Mouse (Mus musculus) urinary bladder, postnatal 4 days (tissue): ENCODE measurements around the gene Crispld2.
A peak's percentile ranks its signal among the peaks of the same experiment; 100 is the strongest.

ENCODE experiments used
- DNase-seq, 2 experiments: peaks; one replicate each; pipeline ENCODE4 v3.0.0; 2021 to 2022; ENCODE audit warnings: low spot score in 2 of 2

The Crispld2 gene

DNA sequence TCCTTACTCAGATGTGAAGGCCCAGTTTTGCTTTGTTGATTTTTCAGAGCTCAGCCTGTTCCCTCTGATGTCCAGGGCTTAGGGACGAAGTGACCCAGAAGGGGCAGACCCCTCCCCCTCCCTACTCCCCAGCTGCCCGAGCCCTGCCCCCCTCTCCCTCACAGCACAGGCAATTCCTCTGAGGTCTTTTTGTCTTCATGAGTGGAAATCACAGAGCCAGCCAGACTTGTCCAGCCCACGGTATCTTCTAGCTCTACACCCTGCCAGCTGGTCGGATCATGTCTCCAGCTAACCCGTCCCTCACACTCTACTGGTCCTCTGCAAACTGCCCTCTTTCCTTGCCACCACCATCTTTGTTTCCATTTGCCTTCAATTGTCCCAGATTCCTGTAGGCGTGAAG is 42.2 kb downstream of the Crispld2 start:
- DNase-seq, result no peak

DNA sequence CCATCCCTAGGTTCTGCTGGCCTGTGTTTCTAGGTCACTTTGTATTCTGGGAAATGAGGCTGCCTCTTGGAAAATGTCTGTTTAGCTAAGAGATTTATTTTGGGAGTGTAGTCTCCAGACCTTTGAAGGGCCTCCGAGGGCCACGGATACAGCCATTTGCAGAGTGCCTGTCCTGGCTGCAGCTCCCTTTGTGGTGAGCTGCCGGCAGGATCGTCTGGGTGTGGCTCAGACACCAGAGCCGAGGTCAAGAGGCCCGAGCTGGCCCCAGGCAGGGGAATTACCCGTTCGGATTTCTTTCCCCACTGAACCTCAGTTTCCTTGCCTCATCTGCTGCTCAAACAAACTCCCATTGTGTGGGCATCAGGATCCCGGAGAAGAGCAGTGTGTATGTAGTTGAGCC is 43.9 kb downstream of the Crispld2 start:
- DNase-seq, result no peak

DNA sequence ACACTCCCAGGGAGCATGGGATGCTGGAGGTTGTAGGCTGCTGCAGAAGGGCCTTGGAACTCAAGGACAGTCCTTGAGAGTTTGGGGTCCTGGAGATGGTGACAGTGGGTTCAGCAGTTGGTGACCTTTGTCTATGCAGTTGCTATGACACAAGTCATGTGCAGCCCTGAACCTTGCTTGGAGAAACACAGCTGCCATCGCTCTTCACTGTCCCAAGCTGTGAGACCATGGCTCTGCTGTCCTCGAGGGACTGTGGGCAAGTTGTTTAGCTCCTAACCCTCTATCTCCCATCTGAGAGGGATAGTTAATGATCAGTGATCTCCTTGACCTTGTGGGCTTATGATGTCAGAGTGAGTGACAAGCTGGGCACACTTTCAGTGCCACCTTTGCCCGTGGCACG is 44.3 kb downstream of the Crispld2 start:
- DNase-seq, result no peak

DNA sequence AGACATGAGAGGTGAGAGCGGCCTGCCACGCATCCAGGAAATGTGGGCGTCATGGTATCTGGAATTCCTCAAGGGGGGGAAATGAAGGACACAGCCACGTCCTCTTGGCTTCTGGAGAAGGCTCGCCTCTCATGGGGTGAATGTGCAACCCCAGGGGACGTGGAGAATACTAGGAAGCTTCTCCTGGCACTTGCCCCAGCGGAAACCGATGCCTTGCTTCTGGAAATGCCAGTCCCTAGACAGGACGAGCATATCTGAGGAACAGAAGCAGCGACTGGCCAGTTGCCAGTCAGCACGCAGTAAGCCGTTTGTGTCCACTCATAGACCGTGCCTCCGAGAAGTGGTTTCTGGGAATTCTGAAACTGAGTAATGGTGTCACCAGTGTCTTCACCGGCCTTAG is 45.0 kb downstream of the Crispld2 start:
- no peak for DNase-seq

DNA sequence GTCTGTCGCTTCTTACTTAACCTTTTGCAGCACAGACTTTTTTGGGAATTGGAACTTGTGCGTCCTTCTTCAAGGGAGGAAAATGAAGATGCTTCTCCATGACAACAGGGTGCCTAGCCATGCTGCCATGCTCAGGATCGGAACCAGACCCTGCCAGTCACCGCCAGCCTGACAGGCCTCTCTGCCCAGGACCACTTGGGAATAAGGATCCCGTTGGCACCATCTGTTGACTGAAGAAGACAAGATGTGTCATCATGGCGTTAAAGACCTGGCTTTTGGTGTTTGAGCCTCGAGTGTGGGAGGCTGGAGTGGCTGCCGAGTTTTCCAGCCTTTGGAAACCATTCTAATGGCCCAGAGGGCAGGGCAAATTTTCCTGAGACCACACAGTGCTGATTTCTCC is 45.4 kb downstream of the Crispld2 start:
- no peak for DNase-seq

DNA sequence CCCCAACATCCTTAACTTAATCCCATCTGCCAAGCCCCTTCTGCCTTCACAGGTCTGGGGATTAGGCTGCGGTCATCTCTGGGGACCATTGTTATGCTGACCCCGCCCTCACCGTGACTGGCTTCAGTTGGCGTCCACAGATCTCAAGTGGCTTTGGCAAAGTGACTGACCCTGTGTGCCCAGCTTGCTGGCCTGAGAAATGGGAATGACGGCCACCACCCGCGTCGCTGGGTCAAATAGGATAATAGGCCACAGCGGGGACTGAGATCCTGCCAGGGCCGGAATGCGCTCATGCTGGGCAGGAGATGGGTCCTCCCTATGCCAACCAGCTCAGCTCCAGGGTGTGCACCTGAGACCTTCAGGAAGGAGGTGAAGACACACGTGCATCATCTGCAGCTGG is 46.5 kb downstream of the Crispld2 start:
- DNase-seq, result no peak

DNA sequence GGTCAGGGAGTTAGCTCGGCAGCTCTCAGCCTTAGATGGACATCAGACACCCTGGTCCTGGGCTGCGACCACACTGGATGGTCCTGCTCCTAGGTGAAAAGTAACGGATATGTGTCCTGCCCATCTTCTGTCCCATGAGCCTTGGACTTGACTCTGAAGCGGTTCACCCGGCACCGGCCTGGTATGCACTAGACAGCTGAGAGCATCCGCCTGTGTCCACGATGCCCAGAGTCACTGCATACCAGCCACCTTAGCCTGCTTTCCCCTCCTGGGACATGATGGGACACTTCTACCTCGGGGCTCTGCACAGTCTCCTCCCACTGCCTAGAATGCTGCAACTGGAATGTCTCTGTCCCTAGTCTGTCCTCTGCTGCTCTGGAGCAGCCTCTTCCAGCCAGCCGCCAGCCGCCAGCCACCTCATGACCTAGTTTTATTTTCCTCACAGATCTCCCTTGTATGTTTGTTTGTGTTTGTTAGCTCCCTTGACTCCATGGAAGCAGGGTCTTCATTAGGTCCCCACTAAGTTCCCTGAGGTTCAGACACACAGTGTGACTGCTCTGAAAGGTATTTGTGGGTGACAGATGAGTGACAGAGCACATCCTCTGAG is 47.2 kb downstream of the Crispld2 start:
- DNase-seq, result no peak

DNA sequence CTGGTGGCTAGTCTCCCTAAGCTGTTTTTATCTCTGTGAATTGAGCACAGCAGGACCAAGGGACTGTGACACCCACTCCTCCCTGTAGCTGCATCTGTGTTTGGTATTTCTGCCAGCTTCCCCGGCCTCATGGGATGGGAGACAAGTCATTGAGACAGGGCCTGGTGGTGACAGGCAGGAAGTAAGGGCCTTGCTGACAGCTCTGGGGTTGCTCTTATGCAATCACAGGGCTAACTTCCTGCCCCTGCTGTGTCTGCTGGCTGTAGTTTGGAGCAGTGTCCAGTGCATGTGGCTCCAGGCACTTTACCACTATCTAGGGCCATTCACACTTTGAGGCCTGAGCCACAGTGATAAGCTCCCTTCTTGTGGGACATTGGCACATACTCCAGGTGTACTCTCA is 48.6 kb downstream of the Crispld2 start:
- DNase-seq, result no peak

DNA sequence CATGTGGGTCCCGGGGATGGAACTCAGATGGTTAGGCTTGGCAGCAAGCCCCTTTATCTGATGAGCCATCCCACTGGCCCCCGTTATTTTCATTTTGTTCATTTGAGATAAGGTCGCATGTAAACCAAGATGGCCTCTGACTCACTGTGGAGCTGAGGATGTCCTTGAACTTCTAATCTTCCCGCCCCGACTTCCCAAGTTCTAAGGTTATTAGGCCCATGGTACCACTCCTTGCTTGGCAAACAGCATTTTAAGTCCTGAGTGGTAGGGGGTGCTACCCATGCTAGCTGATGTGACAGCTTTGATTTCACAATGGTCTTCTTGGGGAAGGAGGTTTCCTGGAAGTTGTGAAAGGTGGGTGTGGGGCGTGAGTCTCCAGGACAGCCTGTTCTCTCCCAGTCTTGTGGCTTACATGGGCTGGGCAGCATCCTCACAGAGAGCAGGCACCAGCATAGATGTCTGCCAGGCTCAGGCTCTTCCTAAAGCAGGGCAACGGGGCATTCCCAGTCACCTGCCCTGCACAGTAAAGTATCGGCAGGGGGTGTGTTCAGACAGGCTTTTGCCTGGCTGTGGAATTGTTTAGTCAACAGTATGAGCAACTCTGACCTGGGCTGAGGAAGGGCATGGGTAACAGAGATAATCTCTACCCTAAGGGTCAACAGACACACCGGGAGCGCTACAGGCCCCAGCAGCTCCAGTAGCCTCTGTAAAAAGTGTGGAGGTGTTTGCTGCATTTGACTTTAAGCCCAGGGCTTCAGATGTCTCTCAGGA is 50.5 kb downstream of the Crispld2 start:
- DNase-seq, result no peak

DNA sequence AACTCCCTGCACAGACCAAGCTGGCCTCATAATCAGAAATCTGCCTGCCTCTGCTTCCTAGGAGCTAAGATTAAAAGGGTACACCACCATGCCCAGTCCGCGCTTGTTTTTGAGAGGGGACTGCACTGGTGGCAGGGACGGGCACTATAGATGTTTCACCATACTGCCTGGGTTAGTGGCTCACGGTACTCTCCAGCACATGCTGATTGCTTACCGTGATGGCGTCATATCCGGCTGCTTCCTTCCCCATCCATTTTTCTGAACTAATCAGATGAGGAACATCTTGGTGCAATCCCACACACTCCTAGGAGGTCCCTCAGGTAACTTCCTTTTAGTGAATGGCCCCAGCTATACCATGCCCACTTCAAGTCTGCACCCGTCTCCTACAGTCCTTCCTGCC is 52.7 kb downstream of the Crispld2 start:
- DNase-seq, result no peak

DNA sequence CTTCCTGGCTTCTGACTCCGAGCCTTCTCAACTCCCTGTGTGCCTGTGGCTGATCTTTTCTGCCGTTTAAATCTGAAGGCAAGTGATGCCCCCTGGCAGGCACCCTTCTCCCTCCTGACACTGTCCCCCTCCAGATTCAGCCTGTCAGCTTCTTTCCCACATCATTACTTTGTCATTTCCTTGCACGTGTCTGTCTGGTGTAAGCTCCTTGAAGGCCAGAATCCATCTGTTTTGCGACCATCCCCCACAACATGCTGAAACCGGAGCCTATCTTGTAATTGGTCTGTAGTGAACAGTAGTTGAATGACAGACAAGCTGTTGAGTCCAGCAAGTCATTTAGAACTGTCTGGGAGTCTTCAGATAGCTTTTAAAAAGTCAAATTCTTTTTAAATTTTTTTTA is 53.2 kb downstream of the Crispld2 start:
- no peak for DNase-seq

DNA sequence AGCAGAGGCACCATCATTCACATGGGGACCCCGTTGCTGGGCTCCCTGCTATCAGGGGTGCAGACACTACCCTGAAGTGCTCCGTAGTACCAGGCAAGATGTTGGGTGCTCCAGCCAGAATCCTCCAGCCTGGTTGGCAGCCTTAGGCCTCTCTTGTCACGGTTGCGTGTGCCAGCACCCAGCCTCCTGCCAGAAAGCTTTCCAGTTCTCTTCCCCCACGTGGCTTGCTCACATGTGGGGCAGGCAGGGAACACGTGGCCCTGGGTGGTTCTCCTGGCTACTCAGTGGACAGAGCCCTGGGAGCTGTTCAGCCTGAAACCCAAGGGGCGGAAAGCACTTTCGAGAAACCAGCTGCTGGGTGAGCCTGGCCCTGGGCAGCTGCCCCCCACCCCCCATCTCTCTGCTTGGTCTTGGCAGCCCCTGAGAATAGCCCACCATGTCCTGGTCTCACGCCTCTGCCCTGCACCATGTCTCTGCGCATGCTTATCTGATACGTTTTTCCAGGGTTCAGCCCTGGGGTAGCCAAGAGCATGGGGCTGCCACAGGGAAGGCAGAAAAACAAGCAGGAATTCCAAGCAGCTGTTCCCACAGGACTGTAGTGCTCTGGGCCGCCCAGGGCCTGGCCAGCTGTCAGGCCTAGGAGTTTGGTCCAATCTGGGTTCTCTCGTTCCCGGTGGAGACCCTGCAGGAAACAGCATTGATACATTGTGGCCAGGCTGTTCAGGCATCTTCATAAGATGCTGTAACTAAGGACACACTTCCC is 54.2 kb downstream of the Crispld2 start:
- DNase-seq, result peak; percentile 71 to 81

DNA sequence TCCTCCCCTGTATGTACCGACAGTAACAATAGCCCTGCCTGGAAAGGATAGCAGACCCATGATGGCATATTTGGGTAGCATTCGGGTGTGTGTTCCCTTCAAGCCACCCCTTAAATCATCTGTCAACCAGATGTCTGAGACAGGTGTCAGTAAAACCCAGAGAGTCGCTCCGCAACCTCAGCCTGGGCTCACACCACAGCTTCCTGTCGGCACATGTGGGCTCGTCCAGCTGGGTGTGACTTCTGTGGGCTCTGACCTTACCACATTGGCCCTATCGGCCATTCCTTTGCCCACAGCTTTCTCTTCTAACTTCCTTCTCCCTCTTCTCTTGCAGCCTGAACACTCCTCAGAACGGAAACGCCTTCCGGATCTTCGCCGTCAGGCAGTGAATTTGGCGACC is 57.7 kb downstream of the Crispld2 start:
- no peak for DNase-seq

DNA sequence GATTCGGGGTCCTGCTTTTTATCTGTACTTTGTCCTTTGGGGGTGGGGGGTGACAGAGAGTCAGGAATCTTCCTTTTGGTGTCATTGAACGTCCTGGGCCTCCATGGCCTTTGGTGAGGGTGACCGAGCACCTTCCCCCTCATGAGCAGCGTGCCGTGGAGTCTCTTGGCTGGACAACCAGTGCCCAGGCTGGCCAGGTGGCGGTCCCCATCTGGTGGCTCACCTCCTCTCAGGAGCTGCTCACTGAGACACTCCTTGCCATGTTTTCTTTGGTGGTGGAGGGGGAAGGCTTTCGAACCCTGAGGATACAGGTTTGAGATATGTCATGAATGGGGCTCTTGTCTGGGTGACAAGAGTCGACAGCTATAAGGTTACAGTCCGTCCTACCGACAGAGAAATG is 58.1 kb downstream of the Crispld2 start:
- DNase-seq, result no peak

DNA sequence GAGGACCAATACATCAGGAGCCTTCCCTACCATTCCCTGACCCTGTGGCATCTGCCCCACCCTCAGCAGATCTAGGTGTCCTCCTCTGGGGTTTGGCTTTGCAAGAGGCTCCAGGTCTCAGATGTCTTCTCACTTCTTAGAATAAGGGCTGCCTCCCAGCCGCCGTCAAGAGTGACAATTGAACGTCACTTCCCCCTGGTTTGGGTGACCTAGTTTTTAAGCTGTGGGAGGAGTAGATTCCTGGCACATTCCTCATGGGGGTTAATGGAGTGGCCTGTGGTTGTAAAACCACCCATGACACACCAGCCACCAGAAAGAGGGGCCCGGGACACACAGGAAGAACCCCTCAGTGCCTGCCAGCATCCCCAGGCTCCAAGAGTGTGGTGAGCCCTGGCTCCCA is 58.8 kb downstream of the Crispld2 start:
- no peak for DNase-seq

DNA sequence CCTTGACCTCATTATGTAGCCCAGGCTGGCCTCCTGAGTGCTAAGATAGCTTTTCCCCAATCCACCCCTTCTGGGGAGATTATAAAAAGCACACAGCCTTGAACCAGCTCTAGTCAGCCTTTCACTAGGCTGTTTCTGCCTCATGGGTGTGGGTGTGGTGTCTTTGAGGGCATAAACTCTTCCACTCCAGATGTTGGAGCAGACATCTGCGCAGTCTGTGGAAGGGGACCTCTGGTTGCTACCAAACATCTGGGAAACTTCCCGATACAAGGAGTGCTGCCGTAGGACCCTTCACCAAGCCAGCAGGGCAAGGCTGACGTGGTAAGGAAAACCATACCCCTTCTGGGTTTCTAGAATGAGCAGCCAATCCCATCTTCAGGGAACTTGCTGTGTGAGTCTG is 59.7 kb downstream of the Crispld2 start:
- no peak for DNase-seq

DNA sequence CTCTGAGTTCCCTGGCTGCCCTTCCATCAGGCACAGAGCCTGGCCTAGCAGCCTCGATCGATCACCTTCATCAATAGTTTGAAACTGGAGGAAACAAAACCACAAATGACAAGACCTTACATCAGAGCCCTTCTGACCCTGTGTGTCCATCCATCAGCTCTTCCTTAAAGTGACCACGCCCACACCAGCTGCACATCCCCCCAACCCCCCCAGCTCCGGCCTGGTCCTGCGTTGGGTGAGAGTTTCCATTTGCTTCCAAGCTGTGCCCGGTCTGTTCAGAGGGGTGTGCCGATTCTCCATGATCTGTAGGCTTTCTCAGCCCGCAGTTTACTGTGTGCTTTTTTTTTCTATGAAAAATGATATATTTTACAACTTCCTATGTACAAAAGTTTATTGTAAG is 60.1 kb downstream of the Crispld2 start:
- DNase-seq, result no peak

DNA sequence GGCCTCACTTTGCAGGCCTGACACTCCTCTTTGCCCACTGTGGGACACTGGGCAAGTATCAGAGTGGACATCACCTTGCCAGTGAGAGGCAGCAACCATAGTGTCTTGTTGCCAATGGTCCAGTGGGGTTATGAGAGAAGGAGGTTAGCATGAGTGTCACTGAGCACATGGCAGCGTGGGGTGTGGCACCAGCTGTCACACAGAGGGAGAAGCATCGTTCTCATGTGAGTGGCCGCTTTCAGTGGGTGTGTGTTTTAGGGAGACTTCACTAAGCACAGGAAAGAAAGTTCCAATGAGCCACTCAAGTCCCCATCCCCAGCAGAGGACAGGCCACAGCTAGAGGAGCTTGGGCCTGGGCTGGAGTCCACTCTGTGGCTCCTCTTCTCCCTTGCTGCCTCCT is 62.6 kb downstream of the Crispld2 start:
- no peak for DNase-seq

DNA sequence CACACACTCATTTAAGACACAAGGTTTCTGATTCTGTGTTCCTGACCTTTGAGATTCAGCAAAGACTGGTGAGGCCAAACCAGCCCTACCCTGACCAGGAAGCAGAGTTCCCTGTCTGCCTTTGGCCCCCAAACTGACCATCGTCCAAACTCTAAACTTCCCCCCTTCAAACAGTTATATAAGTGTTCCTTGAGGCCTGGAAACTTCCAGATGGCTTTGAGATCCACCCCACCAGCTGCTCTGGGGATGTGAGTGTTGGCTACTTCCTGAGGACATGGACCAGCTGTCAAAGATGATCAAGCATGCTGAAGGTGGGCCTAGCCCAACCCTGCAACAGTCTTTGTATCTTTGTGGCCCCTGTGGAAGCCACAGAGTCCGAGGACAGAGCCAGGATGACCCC is 64.8 kb downstream of the Crispld2 start:
- no peak for DNase-seq

DNA sequence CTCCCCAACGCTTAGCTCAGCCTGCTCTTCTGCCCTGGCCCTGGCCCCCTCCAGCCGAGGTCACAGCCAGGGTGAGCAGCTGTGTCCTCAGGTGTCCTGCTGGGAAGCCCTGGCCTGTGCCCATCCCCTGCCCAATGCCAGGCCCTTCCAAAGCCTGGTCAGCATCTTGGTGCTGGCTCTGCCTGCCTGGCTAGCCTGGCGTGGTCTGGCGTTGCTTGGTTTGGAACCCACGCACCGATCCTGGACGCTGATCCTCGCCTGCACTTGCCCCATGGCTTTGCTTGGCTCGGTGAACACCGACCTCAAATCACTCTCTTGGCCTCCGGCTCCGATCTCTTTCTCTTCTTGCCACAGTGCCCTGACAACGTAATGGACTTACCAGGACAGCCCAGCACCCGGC is 70.5 kb downstream of the Crispld2 start:
- DNase-seq, result no peak

DNA sequence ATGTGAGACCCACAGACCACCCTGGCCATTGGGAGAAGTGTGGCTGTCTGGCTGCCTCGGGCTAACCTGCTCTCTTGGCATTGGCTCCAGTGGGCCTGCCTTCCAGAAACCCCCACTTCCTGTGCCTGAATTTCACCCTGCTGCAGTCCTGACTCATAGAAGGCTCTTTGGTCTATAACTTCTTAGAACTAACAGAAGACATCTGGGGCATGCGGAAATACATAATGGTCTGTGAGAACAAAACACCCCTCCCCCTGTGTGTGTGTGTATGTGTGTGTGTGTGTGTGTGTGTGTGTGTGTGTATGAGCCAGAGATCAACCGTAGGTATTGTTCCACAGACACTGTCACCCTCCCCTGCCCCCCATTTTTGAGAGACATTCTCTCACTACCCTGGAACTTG is 71.1 kb downstream of the Crispld2 start:
- no peak for DNase-seq

DNA sequence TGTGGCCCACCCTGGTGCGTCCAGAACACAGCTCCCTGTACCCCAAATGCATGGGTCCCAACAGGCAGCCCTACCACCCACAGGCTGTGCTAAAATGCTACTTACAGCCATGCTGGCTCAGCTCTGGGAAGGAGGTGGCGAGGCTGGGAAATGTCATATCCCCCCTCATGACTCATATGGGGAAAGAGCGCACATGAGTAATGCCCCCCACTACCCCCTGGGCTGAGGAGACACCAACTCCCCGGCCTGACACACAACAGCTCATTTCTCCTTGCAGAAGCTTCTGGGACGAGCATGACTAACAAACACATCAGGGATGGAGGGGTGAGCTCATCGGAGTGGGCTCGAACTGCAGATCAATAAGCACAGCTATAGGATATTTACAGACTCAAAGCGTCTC is 73.4 kb downstream of the Crispld2 start:
- no peak for DNase-seq

DNA sequence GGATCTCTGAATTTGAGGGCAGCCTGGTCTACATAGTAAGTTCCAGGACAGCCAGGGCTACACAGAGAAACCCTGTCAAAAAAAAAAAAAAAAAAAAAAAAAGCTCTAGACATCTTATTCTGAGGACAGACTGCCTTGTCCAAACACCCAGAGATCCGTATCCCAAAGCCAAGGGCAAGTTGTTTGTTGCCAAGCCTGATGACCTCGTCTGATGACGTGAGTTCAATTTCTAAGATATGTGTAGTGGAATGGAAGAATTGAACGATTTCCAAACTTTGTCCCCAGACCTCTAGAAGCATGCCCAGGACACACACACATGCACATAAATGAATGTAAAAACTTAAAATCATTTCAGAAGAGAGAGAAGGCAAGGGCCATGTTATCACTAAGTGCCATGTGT is 74.0 kb downstream of the Crispld2 start:
- no peak for DNase-seq
